ENCODE assay signal across 8 mouse cellular contexts in genomic region chr5:92435025-92435584, GRCm38 (mm10). TPM values are rescaled to one million over a fixed set of nuclear protein-coding genes. Genes with fewer than 3 reads are reported as not detected.
DNase-seq lines count a peak whose midpoint lies in the region; ATAC-seq lines count a peak whose summit lies in the region.

Gene Nup54, minus strand, starts transcription at chr5:92435219.

- under 1% methylated on average over 34 of the region's 34 CpGs for WGBS in hindbrain, embryonic 14.5 days

- peaks cover 18% of the 10 kb centered on the region for H3K4me1 ChIP-seq in hindbrain, embryonic 14.5 days (replicated peaks; ENCODE audit: control insufficient read depth, insufficient read depth, low read length)

- DNase-seq in R1 (ENCODE audit: low read depth, low spot score) = peak; percentile 98
- DNase-seq in cerebellum, postnatal 25 days = peak; percentile 94
- DNase-seq in frontal cortex, postnatal 25 days (ENCODE audit: low spot score in 2 of 2) = peak; percentile 90 to 93
- peak; percentile 94 for DNase-seq in hindbrain, embryonic 14.5 days (ENCODE audit: low spot score)
- DNase-seq in layer of hippocampus, postnatal 36 days = peak; percentile 96
- peak; percentile 98 for DNase-seq in lung, postnatal 36 days
- DNase-seq in retina, postnatal 1 day = peak; percentile 98
- peak; percentile 93 to 95 for DNase-seq in urinary bladder, adult 18-20 months (ENCODE audit: low spot score in 2 of 2)

- peak within 1 kb of the TSS; percentile 86 for H3K4me3 ChIP-seq in hindbrain, embryonic 14.5 days (replicated peaks; ENCODE audit: low read length)

- H3K4me2 ChIP-seq in hindbrain, embryonic 14.5 days (replicated peaks) = peak within 1 kb of the TSS; percentile 94

- peak; percentile 100 for ATAC-seq in hindbrain, embryonic 14.5 days (ENCODE audit: low FRiP score)

- no peaks in the 10 kb centered on the region; the same call in 1 of the 2 replicates for H3K36me3 ChIP-seq in hindbrain, embryonic 14.5 days (replicated peaks; ENCODE audit: control insufficient read depth, insufficient read depth)

- H3K27ac ChIP-seq in hindbrain, embryonic 14.5 days = peak within 1 kb of the TSS; percentile 83

- H3K9ac ChIP-seq in hindbrain, embryonic 14.5 days = peak within 1 kb of the TSS; percentile 84

- H3K27me3 ChIP-seq in hindbrain, embryonic 14.5 days (ENCODE audit: control insufficient read depth, insufficient read depth, low read length) = no peaks in the 10 kb centered on the region

- H3K9me3 ChIP-seq in hindbrain, embryonic 14.5 days (ENCODE audit: control insufficient read depth, low read length) = no peaks in the 10 kb centered on the region

RNA-seq across cellular contexts. Expression of gene Nup54, which starts in this region (rescaled TPM):
- polyA plus RNA-seq in hindbrain, embryonic 14.5 days (2014; fragmentation: Nextera tagmentation; extraction: Ambion mirVana) = 51.5 and 59.4 TPM in 2 replicates
- total RNA-seq in layer of hippocampus, postnatal 36 days (2021) = 10 to 100 TPM; 31.3 to 34.4 TPM

Comparison
In these comparisons a context has a peak if more than half of its experiments do, and no peak if none do; other contexts are left out.
1. Peak in every context shown above with its lines: DNase-seq, ATAC-seq, H3K4me3 ChIP-seq and H3K27ac ChIP-seq.